Mouse (Mus musculus): ENCODE results near the gene Slc12a6.

The Slc12a6 gene

DNA sequence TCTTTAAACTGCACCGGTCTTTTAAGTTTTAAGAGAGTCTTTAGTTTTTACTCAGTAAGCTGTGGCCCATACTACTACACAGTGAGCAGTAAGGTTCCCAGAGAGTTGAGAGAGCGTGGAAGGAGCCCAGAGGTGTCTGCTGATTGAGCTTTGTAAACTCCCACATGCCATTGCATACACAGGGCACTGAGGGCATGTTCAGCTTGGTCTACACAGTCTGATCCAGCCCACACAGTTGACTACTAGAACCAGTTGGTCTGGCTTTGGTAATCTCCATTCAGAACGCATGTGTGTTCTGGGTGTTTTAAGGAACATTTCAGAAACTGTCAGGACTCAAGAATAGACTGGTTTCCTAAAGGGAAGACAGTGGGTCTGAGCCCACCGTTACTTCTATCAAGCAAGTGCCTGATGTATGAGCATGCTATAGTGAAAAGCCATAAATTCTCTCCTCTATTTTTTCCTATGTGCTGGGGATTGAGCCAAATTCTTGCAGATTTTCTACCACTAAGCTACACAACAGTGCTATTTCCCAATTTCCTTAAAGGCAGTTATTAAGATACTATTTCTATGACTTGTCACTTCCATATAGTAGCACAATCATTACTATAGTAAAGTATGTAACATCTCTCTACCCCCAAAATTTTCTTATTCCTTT is 125.8 kb downstream of the Slc12a6 start:
- no peak for DNase-seq (ENCODE audit: low spot score in 2 of 2)

DNA sequence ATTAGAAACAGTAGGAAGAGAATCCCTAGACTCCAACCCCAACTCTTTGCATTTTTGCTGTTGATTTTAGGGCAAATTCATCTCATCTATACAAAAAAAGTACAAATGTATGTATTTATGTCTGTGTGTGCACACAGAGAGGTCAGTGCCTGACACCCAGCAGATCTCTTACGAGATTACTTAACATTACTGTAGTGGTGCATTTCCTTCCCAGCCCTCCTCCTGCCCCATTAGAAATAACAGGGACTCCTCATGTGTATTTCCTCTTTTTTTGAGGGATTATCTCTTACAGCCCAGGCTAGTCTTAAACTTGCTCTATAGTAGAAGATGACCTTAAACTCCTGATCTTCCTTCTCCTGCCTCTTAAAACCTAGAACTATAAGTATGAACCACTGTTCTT is 127.1 kb downstream of the Slc12a6 start:
- no peak for DNase-seq (ENCODE audit: low spot score in 2 of 2)

DNA sequence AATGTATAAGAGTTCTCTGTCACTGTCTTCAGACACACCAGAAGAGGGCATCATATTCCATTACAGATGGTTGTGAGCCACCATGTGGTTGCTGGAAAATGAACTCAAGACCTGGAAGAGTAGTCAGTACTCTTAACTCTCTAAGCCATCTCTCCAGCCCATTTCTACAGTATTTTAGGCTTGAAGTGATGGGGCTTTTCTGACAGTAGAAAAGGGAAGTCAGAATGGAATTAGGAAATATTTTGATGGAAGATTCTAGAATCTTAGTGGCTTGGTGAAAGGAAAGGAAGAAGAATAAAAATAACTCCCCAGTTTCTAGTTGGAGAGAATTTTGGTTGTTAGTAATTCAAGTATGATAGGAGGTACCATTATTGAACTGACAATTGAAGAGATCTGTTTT is 128.3 kb downstream of the Slc12a6 start:
- no peak for DNase-seq (ENCODE audit: low spot score in 2 of 2)

DNA sequence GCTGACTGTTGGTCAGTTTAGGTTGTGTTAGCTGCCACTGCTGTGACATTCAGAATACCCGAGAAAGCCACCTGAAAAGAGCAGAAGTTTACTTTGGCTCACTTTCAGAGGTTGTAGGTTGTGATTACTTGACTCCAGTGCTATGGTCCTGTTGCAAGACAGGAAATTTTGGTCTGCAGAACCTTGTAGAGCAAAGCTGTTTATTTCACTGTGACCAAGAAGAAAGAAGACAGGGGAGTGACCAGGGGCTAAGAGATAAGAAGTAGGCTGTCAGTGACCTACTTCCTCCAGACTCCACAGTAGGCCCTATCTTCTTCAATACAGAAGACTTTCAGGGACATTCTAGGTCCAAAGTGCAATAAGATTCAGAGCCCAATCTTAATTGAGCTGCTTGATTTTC is 131.0 kb downstream of the Slc12a6 start:
- no peak for DNase-seq (ENCODE audit: low spot score in 2 of 2)

DNA sequence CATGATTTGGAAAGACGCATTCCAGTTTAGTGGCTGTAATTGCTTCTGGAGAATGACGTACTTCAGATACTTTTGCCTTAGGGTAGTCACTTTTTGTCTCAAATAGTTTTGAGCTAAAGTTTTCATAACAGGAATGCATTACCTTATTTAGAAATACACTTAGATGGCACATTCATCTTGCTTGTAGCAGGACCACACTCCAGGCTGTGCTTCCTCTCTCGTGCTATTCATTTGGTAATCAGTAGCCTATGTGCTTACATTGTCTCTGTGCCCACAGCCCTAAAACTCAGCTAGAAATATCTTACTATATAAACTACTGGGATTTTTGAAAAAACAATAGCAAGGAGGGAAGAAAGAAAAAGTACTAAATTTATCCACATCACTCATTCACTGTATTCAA is 141.4 kb downstream of the Slc12a6 start:
- DNase-seq (ENCODE audit: low spot score in 2 of 2), result no peak
